Mouse (Mus musculus): ENCODE data around the gene Dot1l.

DNA sequence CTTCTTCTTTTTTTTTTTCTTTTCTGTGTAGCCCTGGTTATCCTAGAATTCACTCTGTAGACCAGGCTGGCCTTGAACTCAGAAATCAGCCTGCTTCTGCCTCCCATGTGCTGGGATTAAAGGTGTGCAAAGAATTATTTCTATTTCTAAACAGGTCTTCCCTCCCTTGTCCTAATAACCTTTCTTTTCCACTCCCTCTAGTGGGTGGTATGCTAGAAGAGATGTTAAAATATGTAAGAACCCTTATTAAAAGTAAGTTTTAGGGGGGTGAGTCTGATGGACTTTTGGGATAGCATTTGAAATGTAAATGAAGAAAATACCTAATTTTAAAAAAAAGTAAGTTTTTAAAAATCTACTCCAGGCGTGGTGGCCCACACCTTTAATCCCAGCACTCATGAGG is 68.3 kb downstream of the Dot1l start:
- no peak for TF ChIP-seq GATA1 (IDR thresholded peaks at IDR 0.05; ENCODE audit: low read length)
- no peak for TF ChIP-seq TAL1 (IDR thresholded peaks at IDR 0.05; ENCODE audit: low read length)
